Mouse (Mus musculus): ENCODE results near the gene Sorcs1. TPM values are rescaled to one million over a fixed set of nuclear protein-coding genes. Genes with fewer than 3 reads are reported as not detected.

Gene Sorcs1
- total RNA-seq, 2 experiments from 2014 or later = 39.2 to 48.1 TPM

DNA sequence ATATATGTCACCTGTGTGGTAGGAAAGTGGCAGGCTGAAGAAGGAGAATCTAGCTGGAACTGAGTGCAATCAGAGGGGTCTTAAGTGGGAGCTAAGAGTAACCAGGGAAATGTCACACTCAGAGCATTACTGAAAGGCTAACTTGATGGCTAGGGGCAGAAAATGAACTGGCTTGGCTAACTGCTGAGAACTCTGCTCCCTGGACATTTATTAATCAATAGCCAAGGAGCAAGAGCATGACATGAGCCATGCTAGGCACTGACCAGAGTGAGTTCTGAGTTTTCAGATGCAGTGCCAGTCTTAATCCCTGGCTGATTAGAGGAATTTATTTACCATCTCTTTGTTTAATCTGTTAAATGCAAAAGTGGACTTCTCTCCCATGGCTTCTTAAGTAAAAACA, 95.5 kb downstream of the Sorcs1 start:
- intact Hi-C loops (cut with DNase I) = no loop called here

DNA sequence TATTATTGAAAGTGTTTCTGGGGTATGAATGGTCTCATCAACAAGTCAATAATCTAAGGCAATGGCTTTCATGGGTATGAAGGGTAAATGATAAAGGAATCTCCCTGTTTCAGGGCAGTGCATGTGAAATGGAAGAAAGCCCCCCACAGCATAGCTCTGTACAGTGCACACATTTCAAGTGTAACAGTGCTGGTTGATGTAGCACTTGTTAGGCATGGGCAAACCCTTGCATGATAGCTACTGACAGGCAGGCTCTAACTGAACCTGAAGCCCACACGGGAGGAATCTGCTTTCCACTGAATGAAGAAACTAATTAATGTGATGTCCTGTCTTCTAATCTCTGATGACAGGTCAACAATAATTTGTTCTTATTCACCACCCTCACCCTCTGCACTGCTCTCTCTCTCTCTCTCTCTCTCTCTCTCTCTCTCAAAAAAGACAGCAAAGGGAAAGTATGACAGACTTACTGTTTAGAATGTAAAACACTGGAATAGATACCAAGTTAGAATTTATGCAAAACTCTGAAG, 108.7 kb downstream of the Sorcs1 start:
- no peak for DNase-seq (ENCODE audit: low spot score in 2 of 2)
- intact Hi-C loops (cut with DNase I) = no loop called here

More for the DNA sequence above, 95.5 kb downstream of the Sorcs1 start:
- no peak for DNase-seq (ENCODE audit: low spot score in 2 of 2)

DNA sequence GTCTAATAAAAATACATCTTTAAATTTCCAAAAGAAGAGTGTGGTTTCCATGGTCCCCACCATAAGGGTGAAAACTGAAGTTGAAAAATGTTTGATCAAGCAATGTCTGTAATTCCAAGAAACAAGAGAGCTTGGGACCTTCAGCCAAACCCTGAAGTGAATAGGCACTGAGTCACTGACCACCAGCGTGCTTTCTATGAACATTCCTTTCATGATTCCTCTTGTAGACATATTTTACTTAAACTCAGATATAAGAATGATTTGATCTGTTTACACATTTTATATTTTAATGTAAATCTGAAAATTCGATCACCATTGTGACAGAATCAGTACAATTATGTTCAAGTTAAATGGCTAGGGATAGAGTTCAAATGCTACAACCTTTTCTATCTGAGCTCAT, 112.1 kb downstream of the Sorcs1 start:
- DNase-seq (ENCODE audit: low spot score in 2 of 2) = no peak
- intact Hi-C loops (cut with DNase I) = no loop called here

DNA sequence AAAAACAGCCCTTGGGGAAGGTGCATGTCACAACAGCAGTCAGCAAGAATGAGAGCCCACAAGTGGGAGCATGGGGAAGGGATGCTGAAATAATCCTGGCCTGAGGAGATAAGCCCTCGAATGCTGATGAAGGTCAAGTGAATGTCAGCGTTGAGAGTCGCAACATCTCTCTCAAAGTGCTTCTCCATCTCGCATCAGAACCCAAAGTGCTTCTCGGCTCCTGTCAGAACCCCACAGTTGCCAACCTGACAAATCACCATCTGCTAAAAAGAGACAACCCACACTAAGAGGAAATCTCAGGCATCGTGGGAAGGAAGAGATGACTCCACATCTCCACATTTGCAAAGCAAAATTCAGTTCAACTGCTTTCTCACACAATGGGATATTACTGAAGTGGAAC, 119.7 kb downstream of the Sorcs1 start:
- DNase-seq (ENCODE audit: low spot score in 2 of 2) = peak; percentile 57 to 62
- intact Hi-C loops (cut with DNase I) = no loop called here

DNA sequence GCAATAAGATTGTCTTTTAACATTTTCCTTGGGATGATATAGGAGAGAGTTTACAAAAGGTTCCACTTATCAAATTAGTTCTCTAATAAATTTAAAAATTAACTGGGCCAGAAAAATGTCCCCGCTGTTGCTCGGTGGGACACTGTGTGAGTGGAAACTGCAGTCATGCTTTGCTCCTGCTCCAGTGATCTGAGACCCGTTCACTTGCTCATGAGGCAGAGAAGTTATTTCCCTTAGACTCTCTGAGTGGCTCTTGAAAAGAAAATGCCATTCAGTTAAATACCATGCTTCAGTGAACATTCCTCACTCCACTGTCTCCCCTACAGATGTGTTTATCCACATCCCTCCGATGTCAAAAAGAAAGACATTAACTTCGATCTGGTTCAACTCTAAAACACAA, 144.4 kb downstream of the Sorcs1 start:
- intact Hi-C loops (cut with DNase I) = no loop called here
- DNase-seq (ENCODE audit: low spot score in 2 of 2) = no peak

DNA sequence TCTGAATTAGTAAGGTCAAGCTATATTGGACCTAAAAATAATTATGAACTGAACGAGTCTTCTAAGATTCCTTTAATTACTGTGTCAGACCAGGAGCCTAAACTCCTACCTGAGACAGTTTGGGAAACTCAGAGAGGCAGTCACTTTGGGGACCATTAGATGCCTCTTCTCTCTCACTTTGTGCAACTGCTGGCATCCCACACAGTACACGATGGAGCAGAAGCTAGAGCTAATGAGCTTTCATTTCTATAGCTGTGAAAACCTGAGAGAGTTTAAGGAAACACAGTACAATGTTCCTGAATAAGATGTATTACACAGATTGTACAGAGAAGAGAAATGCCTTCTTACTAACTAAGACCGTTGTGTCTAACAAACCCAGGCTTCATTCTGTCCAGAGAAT, 150.6 kb downstream of the Sorcs1 start:
- no peak for DNase-seq (ENCODE audit: low spot score in 2 of 2)
- intact Hi-C loops (cut with DNase I) = no loop called here

DNA sequence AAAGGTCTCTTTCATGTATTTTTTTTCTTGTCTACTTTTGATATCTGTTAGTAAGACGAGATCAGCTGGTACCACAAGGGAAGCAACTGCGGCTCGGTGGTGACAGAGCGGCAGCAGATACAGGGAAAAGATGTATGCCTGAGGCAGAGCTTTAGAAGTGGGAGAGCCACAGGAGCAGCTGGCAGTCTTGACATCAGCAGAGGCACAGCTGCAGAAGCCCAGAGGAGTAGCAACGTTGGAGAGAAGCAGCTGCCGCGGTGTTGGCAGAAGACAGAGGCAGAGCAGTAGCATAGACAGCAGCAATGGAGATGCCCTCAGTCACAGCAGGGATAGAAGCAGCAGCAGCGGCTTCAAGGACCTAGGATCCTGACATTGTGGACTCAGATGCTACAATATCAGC, 152.4 kb downstream of the Sorcs1 start:
- DNase-seq (ENCODE audit: low spot score in 2 of 2) = no peak
- intact Hi-C loops (cut with DNase I) = no loop called here

DNA sequence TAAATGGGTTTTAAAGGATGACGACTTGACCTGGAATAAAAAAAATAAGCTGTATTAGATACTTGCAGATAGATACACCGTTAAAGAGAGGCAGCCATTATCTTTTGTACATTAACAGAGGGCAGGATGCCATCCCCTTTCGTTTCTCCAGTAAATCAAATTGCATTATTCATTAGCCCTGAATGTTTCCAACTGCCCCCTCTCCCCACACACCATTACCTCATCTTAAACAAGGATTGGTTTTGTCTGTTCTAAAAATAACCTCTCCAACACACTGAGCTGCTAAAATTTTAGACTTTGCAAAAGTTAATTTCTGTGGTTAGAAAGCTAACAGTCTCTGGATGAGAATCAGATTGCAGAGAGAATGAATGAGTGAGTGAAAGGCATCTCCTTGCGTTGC, 156.5 kb downstream of the Sorcs1 start:
- no peak for DNase-seq (ENCODE audit: low spot score in 2 of 2)
- intact Hi-C loops (cut with DNase I) = no loop called here

DNA sequence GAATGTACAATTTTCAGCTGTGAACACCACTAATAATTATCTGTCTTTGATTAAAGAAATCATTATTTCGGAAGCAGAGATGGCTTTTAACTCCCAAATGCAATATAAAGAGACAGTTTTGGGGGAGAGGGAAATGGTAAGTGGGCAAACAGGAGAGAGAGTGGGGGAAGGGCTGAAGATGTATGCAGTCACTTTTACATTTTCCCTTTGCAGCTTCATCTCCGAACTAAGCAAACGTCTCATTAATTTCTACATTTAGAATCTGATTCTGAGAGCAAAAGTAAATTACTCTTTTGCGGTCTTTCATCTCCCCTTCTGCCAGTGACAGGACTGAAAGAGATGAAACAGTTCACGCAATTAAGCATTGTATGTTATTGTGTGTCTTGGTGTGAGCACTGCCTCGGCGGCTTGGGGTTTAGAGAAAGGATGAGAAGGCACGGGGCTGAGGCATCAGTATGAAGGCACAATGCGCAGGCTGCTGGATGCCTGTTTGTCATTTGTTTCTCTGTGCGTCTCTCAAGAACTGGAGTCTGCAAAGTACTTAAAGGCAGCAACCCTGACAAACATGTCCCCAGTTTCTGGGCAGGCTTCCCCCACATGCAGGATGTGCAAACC, 163.3 kb downstream of the Sorcs1 start:
- intact Hi-C loops (cut with DNase I) = no loop called here
- no peak for DNase-seq (ENCODE audit: low spot score in 2 of 2)

DNA sequence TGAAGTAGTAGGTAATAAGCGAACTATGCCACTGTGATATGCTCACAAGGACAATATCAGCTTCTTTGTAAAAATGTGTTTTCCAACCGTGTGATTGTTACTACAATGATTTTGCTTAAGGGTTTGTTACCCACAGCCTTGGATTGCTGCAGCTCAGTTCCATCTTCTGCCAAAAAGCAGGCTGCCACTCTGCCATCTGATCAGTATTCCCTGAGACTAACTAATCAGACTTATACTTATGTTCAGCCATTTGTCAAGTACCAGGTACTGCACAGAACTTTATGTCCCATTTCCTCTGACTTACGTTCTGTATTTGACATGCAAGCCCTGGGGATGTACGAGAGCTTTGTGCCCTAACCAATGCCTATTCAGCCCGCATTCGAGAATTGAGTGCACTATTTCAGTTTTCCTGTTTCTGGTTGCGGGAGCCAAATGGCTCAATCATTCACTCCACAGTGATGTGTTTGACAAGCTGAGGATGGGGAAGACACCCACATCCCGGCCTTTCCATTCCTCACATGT, 164.1 kb downstream of the Sorcs1 start:
- intact Hi-C loops (cut with DNase I) = no loop called here
- DNase-seq (ENCODE audit: low spot score in 2 of 2) = no peak

DNA sequence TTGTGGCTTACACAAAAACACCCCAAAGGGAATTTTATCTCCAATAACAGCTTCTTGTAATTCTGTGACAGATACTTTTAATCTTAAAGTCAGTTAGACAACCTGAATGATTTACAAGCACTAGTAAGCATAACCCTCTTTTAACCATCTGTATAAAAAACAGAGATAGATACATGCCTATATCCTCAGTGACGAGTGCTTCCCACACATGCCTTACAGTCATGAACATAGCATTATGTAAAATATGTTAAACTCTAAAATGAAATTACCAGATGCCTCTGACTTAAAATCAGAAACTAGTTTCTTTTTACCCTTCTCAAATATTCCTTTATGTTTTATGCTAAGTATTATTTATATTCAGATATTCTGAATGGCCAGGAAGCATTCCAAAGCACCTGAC, 175.6 kb downstream of the Sorcs1 start:
- intact Hi-C loops (cut with DNase I) = no loop called here
- no peak for DNase-seq (ENCODE audit: low spot score in 2 of 2)

DNA sequence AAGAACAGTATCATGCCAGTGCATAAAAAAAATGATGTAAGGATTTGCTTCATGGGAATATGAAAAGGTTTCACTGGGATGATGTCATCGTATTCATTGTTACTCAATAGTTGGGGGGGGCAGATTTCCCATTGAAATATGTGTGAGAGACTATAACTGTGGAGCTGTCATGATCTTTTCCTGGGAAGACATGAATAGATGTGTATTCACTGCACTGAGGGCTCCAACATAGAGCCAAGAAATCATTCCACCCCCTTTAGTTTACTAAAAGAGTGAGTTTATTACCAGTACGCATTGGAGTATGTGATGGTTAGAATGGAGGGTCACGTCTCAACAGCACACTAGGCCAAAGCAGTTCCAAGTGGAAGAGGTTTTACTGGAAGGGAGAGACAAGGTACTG, 187.3 kb downstream of the Sorcs1 start:
- intact Hi-C loops (cut with DNase I) = no loop called here
- DNase-seq (ENCODE audit: low spot score in 2 of 2) = no peak

DNA sequence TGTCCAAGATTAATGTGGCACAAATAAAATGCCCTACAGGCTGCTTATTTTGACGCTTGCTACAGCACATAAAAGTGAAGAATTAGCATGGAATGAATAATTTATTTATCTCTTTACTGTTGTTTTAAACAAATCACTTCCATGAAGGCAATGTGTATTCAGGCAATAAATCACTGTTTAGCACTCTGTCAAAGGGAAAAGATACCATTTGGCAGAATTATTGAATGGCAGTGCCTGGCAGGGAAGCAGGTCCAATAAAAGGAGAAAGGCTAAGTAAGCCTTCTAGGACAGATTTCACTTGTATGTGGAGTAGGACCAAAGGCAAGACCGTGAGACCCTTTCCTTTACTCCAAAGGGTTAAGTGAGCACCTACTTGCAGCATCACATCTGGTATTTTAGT, 187.7 kb downstream of the Sorcs1 start:
- DNase-seq (ENCODE audit: low spot score in 2 of 2) = no peak
- intact Hi-C loops (cut with DNase I) = no loop called here

DNA sequence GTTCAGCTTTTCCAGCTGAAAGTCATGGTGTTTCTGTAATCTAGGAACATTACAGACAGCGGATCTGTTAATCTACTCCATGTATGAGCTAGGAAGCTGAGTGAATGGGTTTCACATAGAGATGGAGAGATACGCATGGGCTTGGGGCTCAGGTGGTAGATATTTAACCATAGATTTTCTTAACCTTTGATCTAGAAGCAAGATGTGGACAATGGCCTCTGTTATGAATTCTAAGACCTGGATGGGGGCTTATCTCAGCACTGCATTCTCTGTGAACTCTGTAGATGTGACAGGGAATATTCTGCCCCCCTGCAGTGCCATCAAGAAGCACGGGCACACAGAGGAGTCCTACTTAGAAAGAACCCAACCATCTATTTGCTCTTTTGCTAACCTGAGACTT, 188.7 kb downstream of the Sorcs1 start:
- intact Hi-C loops (cut with DNase I) = no loop called here

DNA sequence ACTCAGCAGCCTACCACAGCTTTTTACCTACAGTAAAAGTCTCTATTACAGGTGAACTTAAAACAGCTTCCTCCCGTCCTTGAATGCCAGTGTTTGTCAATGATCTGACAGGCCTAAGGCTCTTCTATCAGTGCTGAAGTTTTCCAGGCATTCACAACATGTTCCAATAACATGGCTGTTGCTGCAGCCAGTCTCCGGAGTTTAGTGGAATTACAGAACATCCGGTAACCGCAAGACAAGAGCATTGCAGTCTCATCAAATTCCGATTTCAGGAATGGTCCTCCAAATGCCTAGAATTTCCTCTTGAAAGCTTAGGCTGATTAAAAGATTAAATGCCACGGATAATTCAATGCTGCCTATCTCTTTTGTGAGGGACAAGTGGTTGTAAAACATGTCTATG, 190.0 kb downstream of the Sorcs1 start:
- no peak for DNase-seq (ENCODE audit: low spot score in 2 of 2)
- intact Hi-C loops (cut with DNase I) = no loop called here

More for the DNA sequence above, 188.7 kb downstream of the Sorcs1 start:
- no peak for DNase-seq (ENCODE audit: low spot score in 2 of 2)

DNA sequence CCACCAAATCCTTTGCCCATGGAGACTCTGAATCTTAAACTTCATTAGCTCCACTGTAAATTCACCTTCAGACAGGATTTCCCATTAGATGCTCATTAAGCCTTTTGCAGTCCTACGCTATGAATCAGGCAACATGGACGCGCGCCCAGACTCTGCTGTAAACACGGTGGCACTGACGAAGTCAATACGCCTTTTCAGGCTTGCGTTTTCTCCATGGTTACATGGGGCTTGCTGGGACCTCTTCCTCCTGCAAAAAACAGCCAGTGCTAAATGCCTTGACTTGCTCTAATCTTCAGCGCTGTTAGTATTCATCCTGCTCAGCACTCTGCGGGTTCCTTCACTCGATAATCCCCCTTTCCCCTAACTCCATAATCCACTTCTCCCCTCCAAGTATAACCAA, 190.7 kb downstream of the Sorcs1 start:
- intact Hi-C loops (cut with DNase I) = no loop called here
- peak; percentile 63 to 66 for DNase-seq (ENCODE audit: low spot score in 2 of 2)

DNA sequence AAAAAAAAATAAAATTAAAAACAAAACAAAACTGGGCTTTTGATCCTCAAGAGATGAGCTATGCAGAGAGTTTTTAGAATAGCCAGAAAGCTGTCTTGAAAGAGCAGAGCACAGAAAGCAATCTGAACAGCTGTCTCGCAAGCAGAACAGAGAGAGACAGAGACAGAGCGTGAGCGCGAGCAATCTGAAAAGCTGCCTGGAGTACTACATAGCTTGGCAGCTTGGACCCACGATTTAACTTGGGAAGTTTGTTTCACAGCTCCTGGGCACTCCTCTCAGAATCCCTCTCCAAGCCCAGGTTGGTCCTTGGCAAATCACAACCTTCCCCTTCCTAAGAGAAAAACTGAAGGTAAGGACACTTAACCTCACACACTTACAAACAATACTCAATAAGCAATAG, 192.1 kb downstream of the Sorcs1 start:
- no peak for DNase-seq (ENCODE audit: low spot score in 2 of 2)
- intact Hi-C loops (cut with DNase I) = no loop called here

DNA sequence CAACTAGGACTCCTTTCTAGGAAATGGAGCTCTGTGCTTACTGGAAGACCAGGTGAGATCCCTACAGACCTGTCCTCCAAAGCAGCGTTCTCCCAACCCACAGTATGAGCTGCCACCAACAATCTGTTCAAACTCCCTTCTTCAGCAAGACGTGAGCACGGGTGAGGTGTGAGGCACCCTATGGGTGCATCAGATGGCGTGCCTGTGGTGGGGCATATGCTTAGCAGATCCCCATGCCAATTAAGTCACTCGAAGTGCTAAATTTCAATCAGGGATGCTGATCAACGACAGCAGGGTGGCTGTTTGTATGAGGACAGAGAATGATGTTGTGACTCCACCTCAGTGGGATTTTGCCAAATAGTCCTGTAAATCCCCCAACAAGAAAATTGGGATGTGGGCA, 201.7 kb downstream of the Sorcs1 start:
- DNase-seq (ENCODE audit: low spot score in 2 of 2) = no peak
- intact Hi-C loops (cut with DNase I) = no loop called here

DNA sequence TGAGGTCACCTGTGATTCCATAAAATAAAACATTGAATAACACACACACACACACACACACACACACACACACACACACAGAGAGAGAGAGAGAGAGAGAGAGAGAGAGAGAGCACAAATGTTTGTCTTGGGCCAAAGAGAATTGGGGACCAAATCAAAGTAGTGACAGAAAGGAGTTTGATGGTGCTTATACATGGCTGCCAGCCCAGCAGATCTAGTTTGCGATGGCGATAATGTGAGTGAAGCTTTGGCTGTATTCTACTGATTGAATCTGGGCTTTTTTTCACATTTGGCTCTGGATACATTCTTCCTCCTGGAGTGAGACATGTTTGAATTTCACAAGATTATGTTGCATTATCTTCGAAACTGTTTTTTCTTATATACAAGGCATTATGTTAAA, 209.9 kb downstream of the Sorcs1 start:
- intact Hi-C loops (cut with DNase I) = no loop called here
- DNase-seq (ENCODE audit: low spot score in 2 of 2) = no peak

DNA sequence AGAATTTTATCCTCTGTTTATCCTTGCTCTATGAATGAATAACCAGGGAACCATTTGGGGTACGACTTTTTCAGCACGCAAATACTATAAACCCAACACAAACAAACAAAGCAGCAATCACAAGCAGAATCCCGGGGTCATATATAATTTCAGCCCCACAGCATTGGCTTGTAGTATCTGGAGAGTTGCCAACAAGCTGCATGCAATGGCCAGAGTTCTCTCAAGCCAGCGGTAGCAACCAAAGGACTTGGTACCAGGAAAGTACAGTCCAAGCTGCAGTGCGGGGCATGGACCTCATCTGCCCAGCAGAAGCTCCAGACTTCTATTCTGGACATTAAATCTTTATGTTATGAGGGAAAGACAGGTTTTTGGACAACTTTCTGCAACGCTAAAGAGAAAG, 213.6 kb downstream of the Sorcs1 start:
- intact Hi-C loops (cut with DNase I) = no loop called here
- no peak for DNase-seq (ENCODE audit: low spot score in 2 of 2)

DNA sequence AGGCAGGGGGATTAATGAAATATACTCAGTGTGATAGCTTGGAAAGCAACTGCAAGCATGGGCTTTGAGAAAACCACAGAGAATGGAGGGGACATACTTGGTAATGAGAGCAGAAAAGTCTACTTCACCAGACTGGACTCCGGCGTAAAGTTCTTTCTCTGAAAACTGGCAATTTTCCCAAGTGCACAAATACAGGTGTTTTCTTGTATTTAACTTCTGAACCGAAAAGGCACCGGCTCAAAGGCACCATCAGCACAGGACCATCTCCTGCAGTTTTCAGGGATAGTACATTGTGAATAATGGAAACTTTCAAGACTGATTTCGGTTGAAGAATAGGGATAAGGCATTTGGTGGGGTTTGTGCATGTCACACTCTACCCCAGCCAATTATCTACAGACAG, 219.9 kb downstream of the Sorcs1 start:
- intact Hi-C loops (cut with DNase I) = no loop called here
- no peak for DNase-seq (ENCODE audit: low spot score in 2 of 2)

Measured in left cerebral cortex, postnatal 14 days (tissue).